Mouse (Mus musculus): ENCODE results near the gene Taok2. TPM values are rescaled to one million over a fixed set of nuclear protein-coding genes. Genes with fewer than 3 reads are reported as not detected.
"Not testable (repeated sequence)": the region's sequence is repeated elsewhere in the genome, so short reads cannot be mapped to it uniquely, and the experiment has no call there.

Gene Taok2
- polyA plus RNA-seq (2016; fragmentation: Nextera tagmentation; extraction: Ambion mirVana) = 40.8 and 42.5 TPM in 2 replicates

GRCm38 (mm10) chr7:126884286-126885164, at the start of gene Taok2:
Taok2 (minus strand) TSS chr7:126884703.
- under 1% methylated on average over 56 of the region's 56 CpGs for WGBS
- Histone ChIP-seq H3K4me3 (peak within 1 kb of the TSS; percentile 73), H3K9me3 (replicated peaks) (no peaks in the 10 kb centered on the region), H3K4me2 (peak within 1 kb of the TSS; percentile 92), H3K27me3 (replicated peaks) (no peaks in the 10 kb centered on the region), H3K4me1 (replicated peaks) (peaks cover 34% of the 10 kb centered on the region), H3K36me3 (peaks cover 10% of the 10 kb centered on the region), H3K9ac (peak within 1 kb of the TSS; percentile 82), H3K27ac (ENCODE audit: poor library complexity, severe bottlenecking) (peak within 1 kb of the TSS; percentile 89)
- ATAC-seq (ENCODE audit: insufficient number of reproducible peaks, low FRiP score) = peak; percentile 93

- H3K27me3 ChIP-seq (replicated peaks) = no peaks in the 10 kb centered on the region
- no peaks in the 10 kb centered on the region for H3K9me3 ChIP-seq (replicated peaks)
- WGBS = 70% methylated on average over 2 of the region's 2 CpGs
- no peak for ATAC-seq (ENCODE audit: insufficient number of reproducible peaks, low FRiP score)
- H3K4me1 ChIP-seq (replicated peaks) = peaks cover 11% of the 10 kb centered on the region
- H3K36me3 ChIP-seq = peaks cover 33% of the 10 kb centered on the region
- no peak overlapping the region for H3K4me2 ChIP-seq
- no peak overlapping the region for H3K27ac ChIP-seq (ENCODE audit: poor library complexity, severe bottlenecking)
- no peak overlapping the region for H3K4me3 ChIP-seq
- no peak overlapping the region for H3K9ac ChIP-seq
Observed at GRCm38 (mm10) chr7:126932652-126933051, 48.1 kb upstream of the Taok2 start.

DNA sequence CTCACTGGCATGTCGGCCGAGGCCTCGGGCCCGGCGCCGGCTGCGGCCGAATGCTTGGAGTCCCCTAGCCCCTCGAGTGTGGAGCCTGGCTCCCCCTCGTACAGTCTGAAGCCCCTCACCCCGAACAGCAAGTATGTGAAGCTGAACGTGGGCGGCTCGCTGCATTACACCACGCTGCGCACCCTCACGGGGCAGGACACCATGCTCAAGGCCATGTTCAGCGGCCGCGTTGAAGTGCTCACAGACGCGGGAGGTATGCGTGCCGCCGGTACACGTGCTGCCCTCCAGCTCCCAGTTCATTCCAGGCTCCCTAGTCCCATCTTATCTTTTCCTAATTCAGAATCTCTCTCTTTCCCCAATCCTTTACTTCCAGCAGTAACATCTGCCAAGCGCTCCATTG, 44.5 kb upstream of the Taok2 start:
- Histone ChIP-seq H3K4me2 (peak overlapping the region; percentile 93), H3K27me3 (replicated peaks) (no peaks in the 10 kb centered on the region), H3K27ac (ENCODE audit: poor library complexity, severe bottlenecking) (peak overlapping the region; percentile 79), H3K9me3 (replicated peaks) (no peaks in the 10 kb centered on the region), H3K4me1 (replicated peaks) (peaks cover 13% of the 10 kb centered on the region), H3K4me3 (peak overlapping the region; percentile 91), H3K9ac (peak overlapping the region; percentile 94), H3K36me3 (peaks cover 17% of the 10 kb centered on the region; the same call in 1 of the 2 replicates)
- ATAC-seq (ENCODE audit: insufficient number of reproducible peaks, low FRiP score) = peak; percentile 64
- under 1% methylated on average over 27 of the region's 27 CpGs for WGBS

DNA sequence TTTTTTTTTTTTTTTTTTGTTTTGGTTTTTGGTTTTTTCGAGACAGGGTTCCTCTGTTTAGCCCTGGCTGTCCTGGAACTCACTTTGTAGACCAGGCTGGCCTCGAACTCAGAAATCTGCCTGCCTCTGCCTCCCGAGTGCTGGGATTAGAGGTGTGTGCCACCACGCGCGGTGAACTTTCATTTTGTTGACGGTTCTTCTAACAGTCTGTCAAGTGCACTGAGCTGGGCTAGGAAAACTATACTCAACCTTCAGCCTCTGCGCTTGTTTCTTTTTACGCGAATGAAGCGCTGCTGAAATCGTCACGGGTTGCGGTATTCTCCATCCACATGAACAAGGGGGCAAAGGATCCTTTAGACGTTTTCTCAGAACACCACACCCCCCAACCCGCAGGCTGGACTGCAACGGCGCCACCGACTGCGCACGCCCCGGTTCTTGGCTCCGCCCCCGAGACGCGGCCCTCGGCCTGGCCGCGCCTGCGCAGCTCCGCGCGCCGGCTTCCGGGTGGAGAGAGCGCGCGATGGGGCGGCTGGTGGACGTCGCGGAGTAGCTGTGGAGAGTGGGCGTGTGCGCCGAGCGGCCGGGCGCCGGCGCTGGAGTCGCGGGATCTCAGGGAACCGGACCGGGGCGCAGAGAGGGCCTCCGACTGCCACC, 44.0 kb upstream of the Taok2 start, which contains the start of gene Kctd13:
TSS of gene Kctd13 (plus strand) at position 496 of the 654 bp plus-strand sequence.
- Histone ChIP-seq H3K36me3 (peaks cover 14% of the 10 kb centered on the region; the same call in 1 of the 2 replicates), H3K27me3 (replicated peaks) (no peaks in the 10 kb centered on the region), H3K4me2 (peak within 1 kb of the TSS; percentile 93), H3K4me1 (replicated peaks) (peaks cover 13% of the 10 kb centered on the region), H3K27ac (ENCODE audit: poor library complexity, severe bottlenecking) (peak within 1 kb of the TSS; percentile 79), H3K9ac (peak within 1 kb of the TSS; percentile 94), H3K4me3 (peak within 1 kb of the TSS; percentile 91), H3K9me3 (replicated peaks) (no peaks in the 10 kb centered on the region)
- 2% methylated on average over 56 of the region's 56 CpGs for WGBS
- peak; percentile 96 for ATAC-seq (ENCODE audit: insufficient number of reproducible peaks, low FRiP score)

- Histone ChIP-seq H3K36me3 (peaks cover 8% of the 10 kb centered on the region; the same call in 1 of the 2 replicates), H3K27ac (ENCODE audit: poor library complexity, severe bottlenecking) (no peak overlapping the region), H3K4me2 (no peak overlapping the region), H3K4me1 (replicated peaks) (peaks cover 13% of the 10 kb centered on the region), H3K9me3 (replicated peaks) (no peaks in the 10 kb centered on the region), H3K4me3 (no peak overlapping the region), H3K27me3 (replicated peaks) (no peaks in the 10 kb centered on the region), H3K9ac (no peak overlapping the region)
- no peak for ATAC-seq (ENCODE audit: insufficient number of reproducible peaks, low FRiP score)
- 20% methylated on average over 3 of the region's 3 CpGs for WGBS
Observed at GRCm38 (mm10) chr7:126926299-126926698, 41.8 kb upstream of the Taok2 start.

DNA sequence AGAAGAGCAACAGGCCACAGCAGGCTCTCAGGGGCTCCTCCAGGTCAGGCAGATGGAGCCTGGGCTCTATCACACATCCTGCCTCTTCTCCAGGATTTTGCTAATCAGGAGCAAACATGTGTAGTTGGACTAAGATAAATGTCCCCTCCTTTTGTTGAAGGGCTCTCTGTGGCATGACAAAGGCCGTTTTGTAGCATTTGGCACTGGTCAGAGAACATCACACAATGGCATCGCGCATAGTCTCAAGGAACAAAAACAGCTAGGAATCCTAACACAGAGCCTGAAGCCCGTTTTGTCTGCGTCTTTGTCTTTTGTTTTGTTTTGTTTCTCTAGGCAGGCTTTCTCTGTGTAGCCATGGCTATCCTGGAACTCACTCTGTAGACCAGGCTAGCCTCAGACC, 39.5 kb upstream of the Taok2 start:
- peak; percentile 25; the same call in 1 of the 2 replicates for ATAC-seq (ENCODE audit: insufficient number of reproducible peaks, low FRiP score)
- 0 out of 2 replicates have a peak, but pooled peaks cover 3% of the 10 kb centered on the region for H3K4me1 ChIP-seq (replicated peaks)
- H3K9me3 ChIP-seq (replicated peaks) = no peaks in the 10 kb centered on the region
- no peaks in the 10 kb centered on the region for H3K36me3 ChIP-seq
- no peaks in the 10 kb centered on the region for H3K27me3 ChIP-seq (replicated peaks)
- WGBS = 60% methylated on average over 5 of the region's 5 CpGs
- no peak overlapping the region for H3K9ac ChIP-seq
- H3K4me2 ChIP-seq = no peak overlapping the region
- peak overlapping the region; percentile 23; the same call in 1 of the 2 replicates for H3K27ac ChIP-seq (ENCODE audit: poor library complexity, severe bottlenecking)
- H3K4me3 ChIP-seq = no peak overlapping the region

- H3K4me1 ChIP-seq (replicated peaks) = 0 out of 2 replicates have a peak, but pooled peaks cover 3% of the 10 kb centered on the region
- H3K4me3 ChIP-seq = no peak within 1 kb of the TSS
- no peaks in the 10 kb centered on the region for H3K9me3 ChIP-seq (replicated peaks)
- ATAC-seq (ENCODE audit: insufficient number of reproducible peaks, low FRiP score) = no peak
- no peaks in the 10 kb centered on the region for H3K36me3 ChIP-seq
- WGBS = 64% methylated on average over 5 of the region's 5 CpGs
- H3K27ac ChIP-seq (ENCODE audit: poor library complexity, severe bottlenecking) = no peak within 1 kb of the TSS; the same call in 1 of the 2 replicates
- H3K9ac ChIP-seq = 0 out of 2 replicates have a peak within 1 kb of the TSS, but pooled peaks have one; percentile 13
- H3K27me3 ChIP-seq (replicated peaks) = no peaks in the 10 kb centered on the region
- no peak within 1 kb of the TSS for H3K4me2 ChIP-seq
Observed at GRCm38 (mm10) chr7:126922624-126923060, 38.1 kb upstream of the Taok2 start, which contains the start of gene Tmem219. Tmem219 (minus strand) TSS chr7:126922917.

DNA sequence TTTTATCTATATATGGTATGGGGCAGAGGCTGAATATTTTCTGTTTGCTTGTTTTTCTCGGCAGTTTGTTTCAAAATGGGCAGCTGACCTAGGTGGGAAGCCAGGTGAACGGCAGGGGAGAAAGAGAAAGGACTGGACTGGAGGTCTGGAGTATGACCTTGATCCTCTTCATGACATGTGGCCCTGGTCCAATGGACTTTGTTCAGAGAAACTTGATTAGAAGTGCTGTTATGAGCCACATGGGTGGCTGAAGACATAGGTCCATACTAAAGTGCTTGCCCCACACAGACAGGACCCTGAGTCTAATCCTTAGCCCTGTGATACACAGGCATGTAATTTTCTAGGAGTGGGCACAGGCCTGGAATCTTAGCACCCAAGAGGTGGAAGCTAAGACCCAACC, 37.1 kb upstream of the Taok2 start:
- Histone ChIP-seq H3K27me3 (replicated peaks) (no peaks in the 10 kb centered on the region), H3K4me2 (no peak overlapping the region), H3K9me3 (replicated peaks) (no peaks in the 10 kb centered on the region), H3K4me3 (no peak overlapping the region), H3K9ac (no peak overlapping the region), H3K4me1 (replicated peaks) (0 out of 2 replicates have a peak, but pooled peaks cover 3% of the 10 kb centered on the region), H3K27ac (ENCODE audit: poor library complexity, severe bottlenecking) (no peak overlapping the region), H3K36me3 (no peaks in the 10 kb centered on the region)
- WGBS = 75% methylated on average over 2 of the region's 2 CpGs
- no peak for ATAC-seq (ENCODE audit: insufficient number of reproducible peaks, low FRiP score)

- H3K4me3 ChIP-seq = no peak overlapping the region
- no peaks in the 10 kb centered on the region for H3K4me1 ChIP-seq (replicated peaks)
- H3K4me2 ChIP-seq = no peak overlapping the region
- WGBS = 80% methylated on average over 4 of the region's 4 CpGs
- no peaks in the 10 kb centered on the region for H3K27me3 ChIP-seq (replicated peaks)
- H3K36me3 ChIP-seq = no peaks in the 10 kb centered on the region
- H3K9me3 ChIP-seq (replicated peaks) = no peaks in the 10 kb centered on the region
- H3K27ac ChIP-seq (ENCODE audit: poor library complexity, severe bottlenecking) = no peak overlapping the region
- H3K9ac ChIP-seq = no peak overlapping the region
- no peak for ATAC-seq (ENCODE audit: insufficient number of reproducible peaks, low FRiP score)
Observed at GRCm38 (mm10) chr7:126919973-126920372, 35.5 kb upstream of the Taok2 start.

GRCm38 (mm10) chr7:126918356-126918755, 33.9 kb upstream of the Taok2 start:
- H3K36me3 ChIP-seq; H3K4me1 ChIP-seq (replicated peaks); H3K9me3 ChIP-seq (replicated peaks); H3K27ac ChIP-seq (ENCODE audit: poor library complexity, severe bottlenecking); H3K27me3 ChIP-seq (replicated peaks); ATAC-seq (ENCODE audit: insufficient number of reproducible peaks, low FRiP score); H3K9ac ChIP-seq; H3K4me3 ChIP-seq; H3K4me2 ChIP-seq: not testable (repeated sequence)
- 45% methylated on average over 4 of the region's 4 CpGs for WGBS

DNA sequence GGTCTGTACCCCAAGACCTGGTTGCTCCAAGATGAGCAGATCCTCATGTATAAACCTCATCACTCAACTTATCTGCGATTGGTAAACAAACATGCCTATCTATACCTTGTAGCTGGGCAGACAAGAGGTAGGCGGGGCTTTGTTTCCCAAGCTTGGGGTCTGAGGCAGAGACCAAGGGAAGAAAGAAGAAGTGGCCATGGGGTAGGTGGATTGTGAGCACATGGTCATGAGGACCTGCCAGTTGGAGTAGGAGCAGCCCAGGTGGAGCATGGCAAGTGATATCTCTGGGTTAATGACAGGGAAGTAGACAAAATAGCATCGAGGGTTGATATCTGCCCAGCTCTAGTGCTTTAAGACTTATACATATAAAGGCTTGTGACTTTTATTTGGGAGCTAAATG, 30.3 kb upstream of the Taok2 start:
- Histone ChIP-seq H3K27me3 (replicated peaks) (no peaks in the 10 kb centered on the region), H3K36me3 (no peaks in the 10 kb centered on the region), H3K4me1 (replicated peaks) (no peaks in the 10 kb centered on the region), H3K27ac (ENCODE audit: poor library complexity, severe bottlenecking) (no peak overlapping the region), H3K9me3 (replicated peaks) (no peaks in the 10 kb centered on the region), H3K4me2 (no peak overlapping the region), H3K9ac (no peak overlapping the region), H3K4me3 (no peak overlapping the region)
- no peak for ATAC-seq (ENCODE audit: insufficient number of reproducible peaks, low FRiP score)
- WGBS = 78% methylated on average over 3 of the region's 3 CpGs
